Mouse (Mus musculus) C2C12 (cell line): ENCODE data around the gene Heatr4. TPM values are rescaled to one million over a fixed set of nuclear protein-coding genes. Genes with fewer than 3 reads are reported as not detected.
"Not testable (repeated sequence)": the region's sequence is repeated elsewhere in the genome, so short reads cannot be mapped to it uniquely, and the experiment has no call there.

Experiments used
- H3K27me3 ChIP-seq: one replicate; pipeline ENCODE4 v1.6.1; 2011; ENCODE audit not compliant: control insufficient read depth, insufficient read depth, insufficient read length
- H3K36me3 ChIP-seq: one replicate; pipeline ENCODE4 v1.6.1; 2011; ENCODE audit not compliant: control insufficient read depth, insufficient read depth
- H3K4me3 ChIP-seq: one replicate; pipeline ENCODE4 v1.5.1; 2011; ENCODE audit warnings: mild to moderate bottlenecking, control low read depth; ENCODE audit not compliant: poor library complexity, insufficient read depth, severe bottlenecking
- H3K79me2 ChIP-seq: one replicate; pipeline ENCODE4 v1.6.1; 2011; ENCODE audit not compliant: control insufficient read depth, insufficient read depth
- H3K79me3 ChIP-seq: one replicate; pipeline ENCODE4 v1.6.1; 2011; ENCODE audit warnings: low read depth, control low read depth
- H3ac ChIP-seq: one replicate; pipeline ENCODE3; 2011; ENCODE audit warnings: low read depth; ENCODE audit not compliant: control insufficient read depth, insufficient read length
- CEBPB ChIP-seq: IDR thresholded peaks from one replicate; pipeline ENCODE4 v1.6.1; 2011; ENCODE audit warnings: low read depth, mild to moderate bottlenecking, control low read depth, moderate library complexity
- CTCF ChIP-seq: IDR thresholded peaks from one replicate; pipeline ENCODE4 v1.5.1; 2011; ENCODE audit not compliant: control insufficient read depth, insufficient read depth, insufficient read length
- FOSL1 ChIP-seq: IDR thresholded peaks from one replicate; pipeline ENCODE4 v1.8.0; 2011; ENCODE audit warnings: mild to moderate bottlenecking, low read length; ENCODE audit not compliant: poor library complexity, insufficient read depth, severe bottlenecking
- MAX ChIP-seq: IDR thresholded peaks from one replicate; pipeline ENCODE4 v1.6.1; 2011; ENCODE audit warnings: mild to moderate bottlenecking, control low read depth
- MYOD1 ChIP-seq: IDR thresholded peaks from one replicate; pipeline ENCODE4 v1.6.1; 2011; ENCODE audit warnings: low read depth; ENCODE audit not compliant: control insufficient read depth, insufficient read length
- MYOG ChIP-seq: IDR thresholded peaks from one replicate; pipeline ENCODE4 v1.6.1; 2011; ENCODE audit not compliant: control insufficient read depth, insufficient read length; ENCODE audit errors: extremely low read depth
- USF1 ChIP-seq: IDR thresholded peaks from one replicate; pipeline ENCODE4 v1.6.1; 2011; ENCODE audit warnings: low read depth, mild to moderate bottlenecking, control low read depth, moderate library complexity
- polyA plus RNA-seq: library from polyadenylated mRNA; unstranded; fragments of >200 nt; fragmentation: generic; extraction: Trizol; gene quantifications from one replicate; pipeline ENCODE4 v1.2.1, GENCODE M21; 2012; ENCODE audit warnings: missing spikeins

Gene Heatr4
- polyA plus RNA-seq, 1 experiment: not detected

DNA sequence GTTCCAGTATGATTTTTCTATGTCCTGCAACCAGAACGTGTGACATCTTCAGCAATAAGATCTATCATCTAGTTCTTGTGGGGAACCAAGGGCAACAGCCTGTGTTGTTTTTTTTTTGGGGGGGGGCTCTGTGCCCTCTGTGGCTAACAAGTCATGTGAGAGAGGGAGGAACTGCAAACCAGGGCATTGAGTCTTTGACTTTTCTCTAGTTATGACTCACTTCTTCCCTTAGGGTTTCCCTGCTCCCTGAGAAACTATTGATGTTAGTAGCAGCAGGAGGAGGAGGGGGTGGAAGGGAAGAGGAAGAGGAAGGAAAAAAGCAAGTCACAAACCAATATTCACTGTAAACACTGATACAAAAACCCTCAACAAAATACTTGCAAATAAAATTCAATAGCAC, 19.2 kb upstream of the Heatr4 start:
- Histone ChIP-seq H3ac (no peak overlapping the region), H3K79me2 (no peaks in the 10 kb centered on the region), H3K36me3 (no peaks in the 10 kb centered on the region), H3K79me3 (no peaks in the 10 kb centered on the region), H3K27me3 (no peaks in the 10 kb centered on the region), H3K4me3 (no peak overlapping the region)
- no peak for TF ChIP-seq MYOD1
- no peak for TF ChIP-seq FOSL1

DNA sequence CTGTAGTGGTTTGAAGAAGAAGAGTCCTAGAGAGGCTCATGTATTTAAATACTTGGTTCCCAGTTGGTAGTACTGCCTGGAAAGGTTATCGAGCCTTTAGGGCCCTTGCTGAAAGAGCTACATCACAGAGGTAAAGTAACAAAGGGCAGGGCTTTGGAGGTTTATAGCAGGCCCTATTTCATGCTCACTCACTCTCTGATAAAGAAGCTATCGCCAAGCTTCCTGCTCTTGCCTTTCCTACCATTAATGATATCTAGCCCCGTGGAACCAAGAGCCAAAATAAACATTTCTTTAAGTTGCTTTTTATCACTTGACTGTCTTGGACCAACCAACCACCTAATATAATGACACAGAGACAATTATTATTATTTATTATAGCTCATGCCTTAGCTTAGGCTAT, 15.8 kb upstream of the Heatr4 start:
- no peaks in the 10 kb centered on the region for H3K27me3 ChIP-seq
- no peaks in the 10 kb centered on the region for H3K79me3 ChIP-seq
- no peak for TF ChIP-seq MYOG
- no peak for TF ChIP-seq CEBPB
- no peak for TF ChIP-seq FOSL1
- no peak for TF ChIP-seq MAX
- no peak for TF ChIP-seq MYOD1
- TF ChIP-seq USF1: no peak
- TF ChIP-seq CTCF: no peak
- no peaks in the 10 kb centered on the region for H3K36me3 ChIP-seq
- H3K79me2 ChIP-seq: no peaks in the 10 kb centered on the region
- no peak overlapping the region for H3ac ChIP-seq
- no peak overlapping the region for H3K4me3 ChIP-seq

DNA sequence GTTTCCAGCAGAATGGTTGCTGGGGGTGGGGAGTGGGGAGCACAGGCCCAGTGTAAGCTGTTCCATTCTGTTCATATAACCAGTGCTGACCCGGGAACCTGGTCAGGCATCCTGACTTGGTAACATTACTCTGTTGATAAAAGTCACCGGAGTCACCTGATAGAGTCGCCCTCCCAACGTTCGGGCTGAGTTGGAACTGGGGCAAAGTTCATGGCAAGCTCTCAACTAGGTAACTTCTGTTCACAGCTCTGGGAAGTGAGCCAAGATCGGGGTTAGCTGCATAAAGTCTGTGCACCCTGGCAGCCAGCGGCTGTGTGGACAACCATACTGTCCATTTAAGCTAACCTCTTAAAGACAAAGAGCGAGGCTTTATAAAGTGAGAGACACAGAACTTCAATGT, 14.6 kb upstream of the Heatr4 start:
- not testable (repeated sequence) for H3K4me3 ChIP-seq, H3K79me3 ChIP-seq, H3ac ChIP-seq, H3K36me3 ChIP-seq, H3K79me2 ChIP-seq, H3K27me3 ChIP-seq

DNA sequence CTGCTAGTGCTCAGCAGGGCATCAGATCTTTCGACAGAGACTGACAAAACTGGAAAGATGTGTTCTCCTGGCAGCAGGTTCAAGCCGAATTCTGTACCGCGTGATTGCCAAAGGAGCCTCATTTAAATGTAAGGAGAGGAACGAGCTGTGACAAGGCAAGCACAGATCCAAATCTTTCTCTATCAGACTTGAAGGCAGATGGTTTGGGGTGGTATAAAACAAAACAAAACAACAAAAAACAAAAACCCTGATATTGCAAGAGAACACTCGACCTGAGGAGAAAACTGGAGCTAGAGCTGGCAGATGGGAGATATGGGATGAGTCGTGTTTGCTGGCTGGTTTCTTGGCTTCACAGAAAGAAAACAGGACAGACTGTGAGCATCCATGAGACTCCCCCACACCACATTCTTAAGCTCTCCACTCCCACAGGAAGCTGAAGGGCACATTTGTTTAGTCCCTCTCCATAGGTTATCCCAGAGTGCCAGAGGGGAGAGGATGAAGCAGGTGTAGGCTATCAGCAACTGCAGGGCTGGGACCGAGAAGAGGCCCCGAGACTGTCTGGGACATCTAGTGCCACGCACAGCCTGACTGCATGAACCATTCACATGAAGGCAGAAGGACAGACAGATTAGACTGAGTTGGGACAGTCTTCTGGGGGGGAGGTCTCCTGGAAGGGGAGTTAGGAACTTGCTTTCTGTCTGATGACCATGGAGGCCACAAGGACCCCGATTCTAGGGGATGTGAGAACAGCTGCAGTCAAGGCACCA, 13.9 kb upstream of the Heatr4 start:
- Histone ChIP-seq H3K36me3 (no peaks in the 10 kb centered on the region), H3K27me3 (no peaks in the 10 kb centered on the region), H3K4me3 (no peak overlapping the region), H3ac (no peak overlapping the region), H3K79me2 (no peaks in the 10 kb centered on the region), H3K79me3 (no peaks in the 10 kb centered on the region)
- TF ChIP-seq USF1 (no peak), CTCF (no peak), CEBPB (no peak)

DNA sequence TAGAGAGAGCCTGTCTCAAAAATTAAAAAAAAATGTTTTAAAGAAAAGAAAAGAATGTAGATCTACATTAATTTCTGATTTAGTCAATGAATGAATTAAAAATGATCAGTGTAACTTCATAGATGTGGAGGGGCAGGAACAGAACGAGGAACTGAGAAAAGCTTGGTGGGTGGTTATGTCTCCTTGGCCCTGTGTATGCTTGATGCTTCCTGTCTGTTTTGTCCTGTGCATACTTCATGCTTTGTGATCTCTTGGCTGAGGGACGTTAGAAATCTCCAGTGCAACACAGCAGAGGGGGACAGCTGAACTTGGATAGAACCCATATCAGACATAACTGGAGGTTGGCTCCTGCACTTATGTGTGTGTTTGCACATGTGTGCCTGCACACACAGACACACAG, 12.6 kb upstream of the Heatr4 start:
- H3K4me3 ChIP-seq: no peak overlapping the region
- H3K36me3 ChIP-seq: no peaks in the 10 kb centered on the region

DNA sequence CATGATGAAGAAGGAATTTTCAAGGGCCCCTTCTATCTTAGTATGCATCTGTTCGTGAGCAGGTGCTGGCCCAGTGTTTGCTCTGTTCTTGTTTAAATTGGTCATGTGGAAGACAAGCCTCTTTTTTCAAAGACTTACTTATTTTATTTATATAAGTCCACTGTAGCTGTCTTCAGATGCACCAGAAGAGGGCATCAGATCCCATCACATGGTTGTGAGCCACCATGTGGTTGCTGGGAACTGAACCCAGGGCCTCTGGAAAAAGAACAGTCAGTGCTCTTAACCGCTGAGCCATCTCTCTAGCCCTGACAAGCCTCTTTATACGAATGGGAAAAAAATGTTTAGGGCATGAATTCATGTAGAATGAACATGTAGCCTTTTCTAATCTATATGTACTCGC, 4.7 kb upstream of the Heatr4 start:
- no peaks in the 10 kb centered on the region for H3K79me2 ChIP-seq
- no peak for TF ChIP-seq MAX
- no peak for TF ChIP-seq MYOG
- TF ChIP-seq USF1: no peak
- no peak for TF ChIP-seq FOSL1
- no peak for TF ChIP-seq CEBPB
- no peaks in the 10 kb centered on the region for H3K36me3 ChIP-seq
- H3K4me3 ChIP-seq: no peak overlapping the region
- no peaks in the 10 kb centered on the region for H3K27me3 ChIP-seq
- no peaks in the 10 kb centered on the region for H3K79me3 ChIP-seq
- H3ac ChIP-seq: no peak overlapping the region

More for the DNA sequence above, 12.6 kb upstream of the Heatr4 start:
- no peaks in the 10 kb centered on the region for H3K79me3 ChIP-seq
- H3K27me3 ChIP-seq: no peaks in the 10 kb centered on the region
- no peaks in the 10 kb centered on the region for H3K79me2 ChIP-seq
- no peak overlapping the region for H3ac ChIP-seq
- no peak for TF ChIP-seq MYOD1
- no peak for TF ChIP-seq CEBPB
- TF ChIP-seq MYOG: no peak
- TF ChIP-seq FOSL1: no peak
- TF ChIP-seq MAX: no peak
- no peak for TF ChIP-seq USF1
- TF ChIP-seq CTCF: no peak
